Mouse (Mus musculus) heart, embryonic 14.5 days (tissue): ENCODE results near the gene Gm11639. TPM values are rescaled to one million over a fixed set of nuclear protein-coding genes. Genes with fewer than 3 reads are reported as not detected.

Source experiments
- polyA plus RNA-seq: library from polyadenylated mRNA; unstranded; fragments of >200 nt; fragmentation: Nextera tagmentation; extraction: Ambion mirVana; gene quantifications from 2 replicates; pipeline ENCODE4 v1.2.1, GENCODE M21; 2014

Gene Gm11639
- polyA plus RNA-seq, 1 experiment from 2014 or later, result not detected

Other genes with a start within 250 kb of the Gm11639 start
- gene Kansl1, start 216.8 kb upstream of the Gm11639 start, polyA plus RNA-seq, result 14.5 and 16.5 TPM in 2 replicates
- 35.6 and 39.7 TPM in 2 replicates for gene Cdc27, start 135.1 kb upstream of the Gm11639 start, polyA plus RNA-seq
- 2,493 and 2,941 TPM in 2 replicates for gene Myl4, start 135.0 kb upstream of the Gm11639 start, polyA plus RNA-seq
- gene Itgb3, start 77.7 kb upstream of the Gm11639 start, polyA plus RNA-seq, result 1.7 and 1.8 TPM in 2 replicates